Mouse (Mus musculus) forebrain, embryonic 14.5 days (tissue): ENCODE results near the gene Tex264. TPM values are rescaled to one million over a fixed set of nuclear protein-coding genes. Genes with fewer than 3 reads are reported as not detected.
A peak's percentile ranks its signal among the peaks of the same experiment; 100 is the strongest.

ENCODE experiments used
- ATAC-seq: fragments of 200-750 bp; cut with Nextera tagmentation; 2 replicates; pipeline ENCODE4 v1.8.0; 2017; ENCODE audit warnings: mild to moderate bottlenecking, moderate library complexity
- DNase-seq: peaks from one replicate; pipeline ENCODE4 v3.0.0-alpha.2; 2015; ENCODE audit warnings: low spot score
- H3K27ac ChIP-seq: fragments of 300-500 bp; sonication (generic); 2 replicates; pipeline ENCODE4 v1.5.1; 2014; ENCODE audit warnings: low read depth, mild to moderate bottlenecking, control low read depth, low read length, moderate library complexity
- H3K27me3 ChIP-seq: fragments of 300-500 bp; sonication (generic); replicated peaks from 2 replicates; pipeline ENCODE4 v1.6.1; 2014; ENCODE audit warnings: low read length, control low read depth, mixed read lengths; ENCODE audit not compliant: control insufficient read depth, insufficient read depth
- H3K36me3 ChIP-seq: fragments of 300-500 bp; sonication (generic); 2 replicates; pipeline ENCODE4 v1.6.1; 2014; ENCODE audit warnings: low read length, control low read depth; ENCODE audit not compliant: control insufficient read depth, insufficient read depth
- H3K4me1 ChIP-seq: fragments of 300-500 bp; sonication (generic); 2 replicates; pipeline ENCODE4 v1.6.1; 2014; ENCODE audit warnings: antibody characterized with exemption, low read length, control low read depth; ENCODE audit not compliant: control insufficient read depth, insufficient read depth
- H3K4me2 ChIP-seq: fragments of 300-500 bp; sonication (generic); 2 replicates; pipeline ENCODE4 v1.6.1; 2014; ENCODE audit warnings: mild to moderate bottlenecking, control low read depth, low read length
- H3K4me3 ChIP-seq: fragments of 300-500 bp; sonication (generic); 2 replicates; pipeline ENCODE4 v1.5.1; 2014; ENCODE audit warnings: low read depth, low read length, control low read depth
- H3K9ac ChIP-seq: fragments of 300-500 bp; sonication (generic); 2 replicates; pipeline ENCODE4 v1.6.1; 2014; ENCODE audit warnings: mild to moderate bottlenecking, low read length, control low read depth, moderate library complexity
- H3K9me3 ChIP-seq: fragments of 300-500 bp; sonication (generic); replicated peaks from 2 replicates; pipeline ENCODE4 v1.6.1; 2016; ENCODE audit warnings: low read length, control low read depth, mixed read lengths; ENCODE audit not compliant: control insufficient read depth
- WGBS: fragments of 180-500 bp; shearing (Covaris S2); extraction: QIAGEN DNeasy Blood & Tissue Kit; methylation state at CpG from one replicate; pipeline ENCODE4 v1.1.7; 2014; 5-methylcytosine and 5-hydroxymethylcytosine counted together
- polyA plus RNA-seq: library from polyadenylated mRNA; unstranded; fragments of >200 nt; fragmentation: Nextera tagmentation; extraction: Ambion mirVana; gene quantifications from 2 replicates; pipeline ENCODE4 v1.2.1, GENCODE M21; 2014

Gene Tex264
- polyA plus RNA-seq, 1 experiment from 2014 or later = 41.3 TPM

DNA sequence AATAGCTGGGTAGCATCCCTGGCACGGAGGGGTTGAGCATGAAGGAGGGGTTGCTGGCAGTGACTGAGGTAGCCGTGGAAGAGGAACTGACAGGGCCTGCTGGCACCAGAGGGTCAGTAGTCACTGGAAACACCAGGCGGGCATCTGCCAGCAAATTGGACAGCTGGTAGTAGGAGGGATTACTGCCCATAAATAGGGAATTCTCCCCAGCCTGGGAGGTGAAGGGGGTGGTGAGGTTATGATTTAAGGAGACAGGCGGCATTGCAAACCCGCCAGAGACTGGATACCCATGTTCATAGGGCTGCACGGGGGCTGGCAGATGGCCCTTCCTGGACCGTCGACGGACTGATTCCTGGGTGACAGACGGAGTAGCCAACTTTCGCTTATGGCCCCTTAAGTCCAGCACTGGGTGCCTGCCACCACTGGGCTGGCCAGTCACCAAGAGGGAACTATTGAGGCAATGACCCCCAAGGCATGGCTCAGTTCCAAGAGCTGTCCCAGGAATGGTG, 7.3 kb upstream of the Tex264 start:
- H3K9me3 ChIP-seq = no peaks in the 10 kb centered on the region
- H3K9ac ChIP-seq = no peak overlapping the region
- no peaks in the 10 kb centered on the region for H3K27me3 ChIP-seq
- no peaks in the 10 kb centered on the region for H3K4me1 ChIP-seq
- H3K4me3 ChIP-seq = no peak overlapping the region
- DNase-seq (no peak), ATAC-seq (no peak)
- H3K36me3 ChIP-seq = peaks cover 57% of the 10 kb centered on the region
- H3K27ac ChIP-seq = no peak overlapping the region
- WGBS = 93% methylated on average over 11 of the region's 11 CpGs
- no peak overlapping the region for H3K4me2 ChIP-seq

GRCm38 (mm10) chr9:106688834-106689233, 3.1 kb upstream of the Tex264 start:
- 84% methylated on average over 8 of the region's 8 CpGs for WGBS
- H3K4me3 ChIP-seq = no peak overlapping the region
- H3K9ac ChIP-seq = no peak overlapping the region
- peaks cover 8% of the 10 kb centered on the region; the same call in 1 of the 2 replicates for H3K4me1 ChIP-seq
- no peaks in the 10 kb centered on the region for H3K9me3 ChIP-seq
- DNase-seq (no peak), ATAC-seq (no peak)
- H3K27me3 ChIP-seq = no peaks in the 10 kb centered on the region
- H3K4me2 ChIP-seq = no peak overlapping the region
- H3K36me3 ChIP-seq = peaks cover 23% of the 10 kb centered on the region
- H3K27ac ChIP-seq = no peak overlapping the region

GRCm38 (mm10) chr9:106686983-106687650, 1.4 kb upstream of the Tex264 start:
- peaks cover 6% of the 10 kb centered on the region; the same call in 1 of the 2 replicates for H3K36me3 ChIP-seq
- ATAC-seq (peak; percentile 40), DNase-seq (peak; percentile 82)
- no peak overlapping the region for H3K27ac ChIP-seq
- H3K9me3 ChIP-seq = no peaks in the 10 kb centered on the region
- H3K9ac ChIP-seq = no peak overlapping the region
- peaks cover 8% of the 10 kb centered on the region; the same call in 1 of the 2 replicates for H3K4me1 ChIP-seq
- H3K4me2 ChIP-seq = no peak overlapping the region
- no peaks in the 10 kb centered on the region for H3K27me3 ChIP-seq
- 32% methylated on average over 8 of the region's 8 CpGs for WGBS
- H3K4me3 ChIP-seq = no peak overlapping the region

- H3K4me2 ChIP-seq = peak overlapping the region; percentile 96
- H3K27ac ChIP-seq = no peak overlapping the region
- 0 out of 2 replicates have a peak, but pooled peaks have one; percentile 1 for ATAC-seq
- peaks cover 8% of the 10 kb centered on the region; the same call in 1 of the 2 replicates for H3K4me1 ChIP-seq
- DNase-seq = no peak
- no peaks in the 10 kb centered on the region for H3K9me3 ChIP-seq
- peak overlapping the region; percentile 73 for H3K4me3 ChIP-seq
- H3K27me3 ChIP-seq = no peaks in the 10 kb centered on the region
- 7% methylated on average over 11 of the region's 14 CpGs for WGBS
- peak overlapping the region; percentile 75 for H3K9ac ChIP-seq
- peaks cover 4% of the 10 kb centered on the region for H3K36me3 ChIP-seq
These were observed 844 bp downstream of the Tex264 start for GRCm38 (mm10) chr9:106684918-106685248.

DNA sequence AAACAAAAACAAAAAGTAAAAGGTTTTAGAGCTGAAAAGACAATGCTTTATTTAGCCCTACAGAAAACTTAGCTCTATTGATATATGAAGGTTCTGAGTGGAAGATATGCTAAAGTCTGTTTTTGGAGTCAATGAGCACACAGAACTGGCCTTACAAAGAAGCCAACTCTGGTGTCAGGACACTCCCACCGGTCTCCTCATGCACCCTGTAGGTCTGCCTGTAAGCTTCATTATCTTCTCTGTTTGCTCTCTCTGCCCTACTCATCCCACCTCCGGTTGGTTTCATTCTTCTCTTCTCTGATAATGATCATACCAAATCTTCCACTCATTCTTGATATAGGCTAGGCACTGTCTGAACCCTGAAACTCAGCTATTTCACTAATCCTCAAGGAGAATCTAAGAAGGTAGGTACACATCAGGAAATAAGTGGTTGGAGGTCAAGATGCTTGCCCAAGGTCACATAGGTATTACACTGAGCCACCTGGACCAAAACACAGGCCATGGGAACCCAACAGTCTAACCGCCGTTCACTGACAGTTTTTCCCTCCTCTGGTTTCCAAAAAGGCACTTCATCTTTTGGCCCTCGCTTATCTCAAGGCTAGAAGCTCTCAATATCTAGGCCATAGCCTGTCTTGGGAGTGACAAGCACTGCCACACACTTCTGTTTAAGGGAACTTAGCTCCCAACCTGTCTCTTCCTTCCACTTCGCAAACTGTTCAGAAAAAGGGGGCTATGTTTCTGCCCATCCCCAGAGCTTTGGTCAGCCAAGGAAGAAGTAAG, 1.4 kb downstream of the Tex264 start:
- WGBS = 82% methylated on average over 6 of the region's 6 CpGs

GRCm38 (mm10) chr9:106681026-106681425, 4.7 kb downstream of the Tex264 start:
- ATAC-seq = no peak
- Histone ChIP-seq H3K4me3 (no peak overlapping the region), H3K27me3 (no peaks in the 10 kb centered on the region), H3K4me1 (0 out of 2 replicates have a peak, but pooled peaks cover 5% of the 10 kb centered on the region), H3K4me2 (no peak overlapping the region), H3K9ac (no peak overlapping the region), H3K9me3 (no peaks in the 10 kb centered on the region), H3K36me3 (peaks cover 11% of the 10 kb centered on the region), H3K27ac (no peak overlapping the region)
- DNase-seq = no peak
- WGBS = 85% methylated on average over 9 of the region's 9 CpGs

More for the DNA sequence above, 1.4 kb downstream of the Tex264 start:
- no peak overlapping the region for H3K27ac ChIP-seq
- H3K9me3 ChIP-seq = no peaks in the 10 kb centered on the region
- peak overlapping the region; percentile 73 for H3K4me3 ChIP-seq
- DNase-seq (no peak), ATAC-seq (no peak)
- H3K4me1 ChIP-seq = peaks cover 8% of the 10 kb centered on the region; the same call in 1 of the 2 replicates
- H3K4me2 ChIP-seq = peak overlapping the region; percentile 96
- H3K36me3 ChIP-seq = peaks cover 4% of the 10 kb centered on the region
- no peaks in the 10 kb centered on the region for H3K27me3 ChIP-seq
- peak overlapping the region; percentile 75 for H3K9ac ChIP-seq

DNA sequence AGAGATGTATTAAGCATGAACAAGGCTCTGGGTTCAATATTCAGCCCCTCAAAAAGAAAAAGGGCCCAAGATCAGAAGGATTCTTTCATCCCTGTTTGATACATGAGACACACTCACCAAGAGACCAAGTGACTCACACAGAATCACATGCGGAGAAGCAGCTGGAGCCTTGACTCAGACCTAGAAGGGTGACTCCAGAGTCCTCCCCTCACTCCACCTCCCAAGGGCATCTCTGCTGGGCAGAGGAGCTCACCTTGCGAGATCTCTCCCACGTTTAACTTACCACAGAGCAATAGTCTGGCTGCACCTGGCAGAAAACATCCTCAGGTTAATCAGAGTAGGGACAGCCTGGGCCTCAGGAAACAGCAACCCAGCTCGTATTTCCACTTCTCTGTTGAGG, 7.5 kb downstream of the Tex264 start:
- H3K9me3 ChIP-seq = no peaks in the 10 kb centered on the region
- no peak overlapping the region for H3K9ac ChIP-seq
- no peak overlapping the region for H3K27ac ChIP-seq
- H3K27me3 ChIP-seq = no peaks in the 10 kb centered on the region
- WGBS = 76% methylated on average over 4 of the region's 4 CpGs
- H3K4me2 ChIP-seq = no peak overlapping the region
- no peaks in the 10 kb centered on the region for H3K4me1 ChIP-seq
- no peak overlapping the region for H3K4me3 ChIP-seq
- DNase-seq = no peak
- ATAC-seq = no peak
- H3K36me3 ChIP-seq = peaks cover 15% of the 10 kb centered on the region

GRCm38 (mm10) chr9:106677702-106678101, 8.0 kb downstream of the Tex264 start:
- Histone ChIP-seq H3K4me3 (no peak overlapping the region), H3K9me3 (no peaks in the 10 kb centered on the region), H3K4me1 (no peaks in the 10 kb centered on the region), H3K27me3 (no peaks in the 10 kb centered on the region), H3K36me3 (peaks cover 20% of the 10 kb centered on the region), H3K27ac (no peak overlapping the region), H3K9ac (no peak overlapping the region), H3K4me2 (no peak overlapping the region)
- DNase-seq = no peak
- no peak for ATAC-seq
- 88% methylated on average over 5 of the region's 5 CpGs for WGBS

- Histone ChIP-seq H3K4me2 (no peak overlapping the region), H3K9ac (no peak overlapping the region), H3K4me1 (no peaks in the 10 kb centered on the region), H3K27ac (no peak overlapping the region), H3K9me3 (no peaks in the 10 kb centered on the region), H3K36me3 (peaks cover 20% of the 10 kb centered on the region), H3K27me3 (no peaks in the 10 kb centered on the region), H3K4me3 (no peak overlapping the region)
- ATAC-seq (no peak), DNase-seq (no peak)
- 76% methylated on average over 4 of the region's 4 CpGs for WGBS
These were observed 9.2 kb downstream of the Tex264 start for GRCm38 (mm10) chr9:106676571-106676970.
